Mouse (Mus musculus) kidney, adult 2 months (tissue): ENCODE data around the gene Rassf2. TPM values are rescaled to one million over a fixed set of nuclear protein-coding genes. Genes with fewer than 3 reads are reported as not detected.

Experiments used
- DNase-seq: peaks from one replicate; pipeline ENCODE4 v3.0.0; 2021
- H3K27ac ChIP-seq: fragments of 200-500 bp; 2 replicates; pipeline ENCODE4 v1.5.1; 2012; ENCODE audit warnings: low read depth, low read length, control low read depth, inconsistent platforms; ENCODE audit not compliant: insufficient read depth
- H3K27me3 ChIP-seq: fragments of 200-500 bp; replicated peaks from 2 replicates; pipeline ENCODE4 v1.6.1; 2012; ENCODE audit warnings: mild to moderate bottlenecking, moderate library complexity, low read length, inconsistent platforms; ENCODE audit not compliant: control insufficient read depth, insufficient read depth
- H3K36me3 ChIP-seq: fragments of 200-500 bp; 2 replicates; pipeline ENCODE4 v1.6.1; 2012; ENCODE audit warnings: mild to moderate bottlenecking, moderate library complexity, low read length, inconsistent platforms; ENCODE audit not compliant: control insufficient read depth, insufficient read depth
- H3K4me1 ChIP-seq: fragments of 200-500 bp; 2 replicates; pipeline ENCODE4 v1.6.1; 2011; ENCODE audit warnings: low read length; ENCODE audit not compliant: control insufficient read depth, insufficient read depth
- H3K4me3 ChIP-seq: fragments of 200-500 bp; 2 replicates; pipeline ENCODE4 v1.5.1; 2011; ENCODE audit warnings: mild to moderate bottlenecking, low read depth, low read length, control low read depth; ENCODE audit not compliant: insufficient read depth
- CTCF ChIP-seq: fragments of 200-500 bp; conservative IDR thresholded peaks from 2 replicates; pipeline ENCODE4 v1.5.1; 2011; ENCODE audit warnings: low read depth, mild to moderate bottlenecking, control low read depth, low read length, moderate library complexity, mixed read lengths; ENCODE audit not compliant: insufficient read depth, insufficient read length
- POLR2A ChIP-seq: fragments of 200-500 bp; IDR thresholded peaks from one replicate; pipeline ENCODE4 v1.6.1; 2011; ENCODE audit warnings: low read depth, low read length, control low read depth
- WGBS: fragments of 180-500 bp; shearing (Covaris S2); methylation state at CpG from one replicate; pipeline ENCODE4 v1.1.7; 2018; 5-methylcytosine and 5-hydroxymethylcytosine counted together
- polyA plus RNA-seq: library from polyadenylated mRNA; depleted of rRNA; stranded (reverse); fragments of >200 nt; gene quantifications from 2 replicates; pipeline ENCODE4 v1.2.3, GENCODE M21; 2012

The Rassf2 gene
- polyA plus RNA-seq, 1 experiment = 9.2 TPM

GRCm38 (mm10) chr2:132048143-132048772 is 18.2 kb upstream of the Rassf2 start:
- DNase-seq = no peak
- no peak overlapping the region for H3K4me3 ChIP-seq
- no peaks in the 10 kb centered on the region for H3K27me3 ChIP-seq
- TF ChIP-seq POLR2A (no peak), CTCF (no peak)
- H3K27ac ChIP-seq = 0 out of 2 replicates have a peak overlapping the region, but pooled peaks have one; percentile 69
- H3K36me3 ChIP-seq = no peaks in the 10 kb centered on the region
- H3K4me1 ChIP-seq = peaks cover 13% of the 10 kb centered on the region; the same call in 1 of the 2 replicates
- 85% methylated on average over 11 of the region's 11 CpGs for WGBS

- H3K27me3 ChIP-seq = no peaks in the 10 kb centered on the region
- no peak for DNase-seq
- no peak overlapping the region for H3K4me3 ChIP-seq
- H3K4me1 ChIP-seq = peaks cover 18% of the 10 kb centered on the region; the same call in 1 of the 2 replicates
- H3K27ac ChIP-seq = no peak overlapping the region
- no peaks in the 10 kb centered on the region for H3K36me3 ChIP-seq
- no peak for TF ChIP-seq POLR2A
- no peak for TF ChIP-seq CTCF
- WGBS = 70% methylated on average over 4 of the region's 4 CpGs
Measured at GRCm38 (mm10) chr2:132047364-132047763, 17.3 kb upstream of the Rassf2 start.

- no peak for DNase-seq
- WGBS = 96% methylated on average over 4 of the region's 4 CpGs
- TF ChIP-seq CTCF (no peak), POLR2A (no peak)
- Histone ChIP-seq H3K4me1 (peaks cover 16% of the 10 kb centered on the region; the same call in 1 of the 2 replicates), H3K27ac (no peak overlapping the region), H3K36me3 (no peaks in the 10 kb centered on the region), H3K27me3 (no peaks in the 10 kb centered on the region), H3K4me3 (no peak overlapping the region)
Measured at GRCm38 (mm10) chr2:132046659-132047058, 16.6 kb upstream of the Rassf2 start.

GRCm38 (mm10) chr2:132044320-132045274 is 14.5 kb upstream of the Rassf2 start:
- H3K4me3 ChIP-seq = no peak overlapping the region
- TF ChIP-seq CTCF (no peak), POLR2A (no peak)
- no peaks in the 10 kb centered on the region for H3K36me3 ChIP-seq
- peaks cover 12% of the 10 kb centered on the region; the same call in 1 of the 2 replicates for H3K4me1 ChIP-seq
- 87% methylated on average over 15 of the region's 15 CpGs for WGBS
- H3K27ac ChIP-seq = no peak overlapping the region
- no peak for DNase-seq
- no peaks in the 10 kb centered on the region for H3K27me3 ChIP-seq

- WGBS = 29% methylated on average over 13 of the region's 13 CpGs
Measured at GRCm38 (mm10) chr2:132043101-132043621, 13.1 kb upstream of the Rassf2 start.

GRCm38 (mm10) chr2:132039894-132040293 is 9.8 kb upstream of the Rassf2 start:
- DNase-seq = no peak
- 65% methylated on average over 7 of the region's 7 CpGs for WGBS
- TF ChIP-seq POLR2A (no peak), CTCF (no peak)
- no peaks in the 10 kb centered on the region for H3K36me3 ChIP-seq
- no peaks in the 10 kb centered on the region for H3K27me3 ChIP-seq
- H3K27ac ChIP-seq = no peak overlapping the region
- H3K4me1 ChIP-seq = peaks cover 9% of the 10 kb centered on the region; the same call in 1 of the 2 replicates
- H3K4me3 ChIP-seq = no peak overlapping the region

More at GRCm38 (mm10) chr2:132043101-132043621, 13.1 kb upstream of the Rassf2 start:
- peak; percentile 86 for DNase-seq
- peaks cover 9% of the 10 kb centered on the region; the same call in 1 of the 2 replicates for H3K4me1 ChIP-seq
- no peaks in the 10 kb centered on the region for H3K36me3 ChIP-seq
- no peaks in the 10 kb centered on the region for H3K27me3 ChIP-seq
- H3K27ac ChIP-seq = peak overlapping the region; percentile 45; the same call in 1 of the 2 replicates
- no peak overlapping the region for H3K4me3 ChIP-seq
- TF ChIP-seq POLR2A (no peak), CTCF (no peak)
